Mouse (Mus musculus): Measurements from ENCODE around the gene Slc23a2.

Slc23a2 gene

DNA sequence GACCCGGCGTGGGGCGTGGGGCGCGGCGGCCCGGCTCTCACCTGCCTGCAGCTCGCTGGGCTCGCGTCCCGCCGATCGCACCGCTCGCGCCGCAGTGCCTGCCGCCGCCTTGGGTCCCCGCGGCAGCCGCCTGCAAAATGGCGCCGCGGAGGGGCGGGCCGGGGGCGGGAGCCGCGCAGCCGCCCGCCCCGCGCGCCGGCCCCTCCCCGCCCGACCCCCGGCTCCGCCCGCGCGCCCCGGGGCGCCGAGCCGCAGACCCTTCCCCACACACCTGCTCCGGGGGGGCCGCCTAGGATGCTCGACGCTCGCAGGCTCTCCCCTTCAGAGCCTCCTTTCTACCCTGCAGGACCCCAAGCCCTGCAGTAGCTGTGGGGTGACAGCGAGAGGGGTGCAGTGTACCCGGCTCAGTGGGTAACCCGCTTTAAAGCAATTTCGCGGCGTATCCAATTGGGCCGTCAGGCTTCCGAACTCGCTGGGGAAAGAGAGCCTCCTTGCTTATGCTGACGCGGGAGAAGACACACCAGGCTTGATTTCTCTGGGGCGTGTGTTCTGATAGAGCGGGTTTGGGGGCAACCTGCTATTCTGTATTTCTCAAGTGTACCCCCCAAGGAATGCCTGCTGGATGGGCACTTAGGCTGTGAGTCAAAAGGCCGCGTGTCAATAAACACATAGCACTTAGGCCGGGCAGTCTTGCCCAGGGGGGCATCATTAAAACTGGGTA, at the start of gene Slc23a2:
Slc23a2 (minus strand) TSS at position 138 of the 721 bp plus-strand sequence.
- DNase-seq (ENCODE audit: low read depth, low spot score): peak; percentile 24

DNA sequence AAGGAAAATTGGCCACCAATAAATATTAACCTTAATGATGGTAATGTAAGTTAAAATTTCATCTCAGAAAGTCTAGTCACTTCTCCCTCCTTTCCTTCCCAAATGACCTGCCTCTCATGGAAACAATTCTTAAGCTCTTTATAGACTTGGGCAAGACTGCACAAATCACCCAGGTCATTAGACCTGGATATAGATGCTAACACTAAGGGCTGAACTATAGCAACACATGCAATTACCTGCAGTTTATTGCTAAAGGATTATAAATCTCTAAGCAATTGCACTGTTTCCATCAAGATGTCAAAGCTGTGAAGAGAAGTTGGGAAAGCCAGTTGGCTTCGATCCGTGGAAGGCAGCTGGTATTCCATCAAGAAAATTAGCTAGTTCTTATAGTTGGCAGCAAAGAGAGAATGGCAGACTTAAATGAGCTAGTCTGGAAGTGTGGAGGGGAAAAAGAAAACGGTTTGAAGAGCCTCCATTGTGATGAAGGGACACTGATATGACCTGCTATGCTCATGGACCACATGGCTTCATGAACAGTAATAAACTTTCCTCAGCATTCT, 45.8 kb upstream of the Slc23a2 start:
- no peak for DNase-seq (ENCODE audit: low read depth, low spot score)

DNA sequence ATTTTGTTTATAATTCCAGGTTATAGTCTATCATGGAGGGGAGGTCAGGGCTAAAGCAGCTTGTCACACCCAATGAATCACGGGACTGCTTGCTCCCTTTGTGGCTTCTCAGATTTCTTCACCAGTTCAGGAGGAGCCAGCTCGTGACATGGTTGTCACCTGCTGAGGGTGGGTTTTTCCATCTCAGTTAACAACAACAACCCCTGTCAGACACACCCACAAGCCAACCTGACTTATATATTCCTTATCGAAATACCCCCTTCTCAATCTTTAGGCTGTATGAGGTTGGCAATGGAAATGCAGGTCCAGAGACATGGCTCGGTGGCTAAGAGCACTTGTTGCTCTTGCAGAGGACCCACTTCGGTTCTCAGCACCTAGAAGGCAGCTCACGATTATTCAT, 39.0 kb upstream of the Slc23a2 start:
- DNase-seq (ENCODE audit: low read depth, low spot score): no peak

GRCm38 (mm10) chr2:132180463-132181205, 35.7 kb upstream of the Slc23a2 start:
- no peak for DNase-seq (ENCODE audit: low read depth, low spot score)

GRCm38 (mm10) chr2:132179371-132179770, 34.5 kb upstream of the Slc23a2 start:
- DNase-seq (ENCODE audit: low read depth, low spot score): no peak

DNA sequence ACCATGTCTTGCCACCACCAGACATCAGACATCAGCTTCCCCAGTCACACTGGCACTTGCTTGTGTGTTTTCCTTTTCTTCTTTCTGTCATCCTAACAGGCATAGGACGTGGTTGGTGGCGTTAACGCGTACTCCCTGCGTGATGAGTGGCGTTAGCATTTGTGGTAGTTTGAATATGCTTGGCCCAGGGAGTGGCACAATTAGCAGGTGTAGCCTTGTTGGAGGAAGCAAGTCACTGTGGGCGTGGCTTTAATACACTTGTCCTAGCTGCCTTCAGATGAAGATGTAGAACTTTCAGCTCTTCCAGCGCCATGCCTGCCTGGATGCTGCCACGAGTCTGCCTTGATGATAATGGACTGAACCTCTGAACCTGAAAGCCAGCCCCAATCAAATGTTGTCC, 32.5 kb upstream of the Slc23a2 start:
- no peak for DNase-seq (ENCODE audit: low read depth, low spot score)

DNA sequence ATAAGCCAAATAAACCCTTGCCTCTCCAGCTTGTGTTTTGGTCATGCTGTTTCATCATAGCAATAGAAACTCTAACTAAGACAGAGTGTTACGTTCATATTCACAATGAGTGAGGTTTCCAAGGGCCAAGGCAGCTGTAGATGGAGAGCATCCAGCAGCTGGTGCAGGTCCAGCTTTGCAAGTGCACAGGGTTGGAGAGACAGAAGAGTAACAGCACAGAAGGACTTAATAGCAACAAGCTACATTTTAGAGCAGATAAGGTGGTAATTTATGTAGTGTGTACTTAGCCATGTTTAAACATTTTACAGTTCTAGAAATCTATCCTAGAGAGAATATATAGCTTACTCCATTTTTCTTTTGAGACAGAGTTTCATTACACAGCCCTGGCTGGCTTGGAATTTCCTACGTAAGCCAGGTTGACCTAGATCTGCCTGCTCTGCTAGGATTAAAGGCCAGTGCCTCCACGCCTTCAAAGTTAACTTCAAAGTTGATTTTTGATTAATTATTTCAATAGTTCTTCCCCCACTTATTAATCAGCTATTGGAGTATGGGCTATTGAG, 31.5 kb upstream of the Slc23a2 start:
- DNase-seq (ENCODE audit: low read depth, low spot score): no peak

DNA sequence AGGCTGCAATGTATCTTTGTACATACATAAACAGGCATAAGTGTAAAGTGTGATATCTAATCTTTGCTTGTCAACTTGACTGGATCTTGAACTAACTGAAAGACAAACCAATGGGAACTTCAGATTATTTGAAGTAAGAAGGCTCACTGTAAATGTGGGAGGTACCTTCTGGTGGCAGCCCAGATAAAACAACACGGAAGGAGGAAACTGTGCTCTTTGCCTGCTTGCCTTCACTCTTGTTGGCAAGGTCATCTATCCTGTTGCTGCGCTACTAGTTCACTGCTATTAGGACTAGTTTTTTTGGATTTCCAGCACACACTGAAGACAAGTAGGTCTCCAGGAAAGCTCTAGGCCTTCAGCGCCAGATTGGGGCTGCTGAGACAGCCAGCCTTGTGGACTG, 29.1 kb upstream of the Slc23a2 start:
- DNase-seq (ENCODE audit: low read depth, low spot score): no peak

DNA sequence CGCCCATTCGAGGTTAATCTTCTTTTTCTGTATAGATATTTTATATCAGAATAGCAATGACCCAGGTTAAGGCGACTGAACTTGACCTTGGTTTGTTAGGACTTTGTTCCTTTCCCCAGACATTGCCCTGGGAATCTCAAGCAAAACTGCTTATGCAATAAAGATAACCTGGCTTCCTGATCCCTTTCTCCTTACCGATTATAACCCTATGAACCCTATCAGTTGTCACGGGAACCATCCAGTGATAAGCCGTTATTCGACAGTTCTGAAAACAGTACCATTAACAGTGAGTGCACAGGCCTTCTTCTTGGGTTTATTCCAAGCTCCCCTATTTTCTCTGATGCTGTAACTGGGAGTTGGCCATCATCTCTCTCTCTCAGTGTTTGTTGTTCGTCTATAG, 27.0 kb upstream of the Slc23a2 start:
- no peak for DNase-seq (ENCODE audit: low read depth, low spot score)

DNA sequence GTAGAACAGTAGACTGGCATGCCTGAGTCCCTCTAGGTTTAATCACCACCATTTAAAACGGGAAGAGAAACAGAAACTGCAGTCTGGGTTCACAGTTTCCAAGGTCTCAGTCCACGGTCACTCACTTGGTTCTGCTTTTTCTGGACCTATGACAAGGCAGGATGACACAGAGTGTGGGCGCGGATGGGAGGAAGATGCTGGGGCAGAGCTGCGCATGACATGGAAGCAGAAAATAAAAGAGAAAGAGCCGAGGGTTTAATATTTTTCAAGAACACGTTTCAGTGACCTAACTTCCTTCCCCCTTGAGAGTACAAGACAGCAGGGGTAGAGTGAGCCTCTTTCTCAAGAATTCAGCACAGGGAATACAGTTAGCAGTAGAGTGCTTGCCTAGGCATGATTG, 24.2 kb upstream of the Slc23a2 start:
- no peak for DNase-seq (ENCODE audit: low read depth, low spot score)

GRCm38 (mm10) chr2:132163626-132164025, 18.7 kb upstream of the Slc23a2 start:
- no peak for DNase-seq (ENCODE audit: low read depth, low spot score)

DNA sequence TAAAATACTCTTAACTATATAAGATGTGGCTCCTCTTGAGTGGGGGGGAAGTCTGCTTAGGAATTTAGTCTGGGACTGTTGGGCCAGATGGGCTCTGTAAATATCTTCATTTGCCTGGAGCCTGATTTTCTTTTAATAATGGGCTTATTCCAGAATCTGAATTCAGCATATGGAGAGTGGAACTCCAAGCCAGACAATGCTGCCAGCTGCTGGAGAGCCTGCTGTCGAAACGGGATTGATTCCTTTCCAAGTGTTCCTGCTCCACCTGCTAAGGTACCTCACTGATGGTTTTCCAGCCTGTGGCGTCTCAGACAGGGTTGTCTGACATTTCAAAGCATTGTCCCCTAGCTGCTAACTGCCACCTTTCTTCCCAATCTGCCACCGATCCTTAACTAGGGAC, 12.6 kb upstream of the Slc23a2 start:
- DNase-seq (ENCODE audit: low read depth, low spot score): no peak

DNA sequence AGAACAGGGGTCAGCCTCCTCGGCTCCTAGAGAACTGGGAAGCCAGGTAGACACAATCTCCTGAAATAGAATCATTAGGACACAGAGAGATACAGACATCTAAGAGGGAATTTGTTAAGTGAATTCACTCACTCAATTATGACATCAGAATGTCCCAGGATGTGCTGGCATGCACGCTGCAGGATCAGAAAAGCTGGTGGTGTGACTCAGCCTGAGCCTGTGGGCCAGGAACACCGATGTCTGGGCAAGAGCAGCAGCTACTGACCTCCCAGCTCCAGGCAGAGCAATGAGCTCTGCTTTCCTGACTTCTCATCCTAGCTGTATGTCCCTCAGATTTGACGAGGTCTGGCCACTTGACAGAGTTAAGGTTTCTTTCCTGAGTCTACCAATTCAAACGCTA, 7.8 kb upstream of the Slc23a2 start:
- no peak for DNase-seq (ENCODE audit: low read depth, low spot score)

GRCm38 (mm10) chr2:132151592-132151991, 6.7 kb upstream of the Slc23a2 start:
- DNase-seq (ENCODE audit: low read depth, low spot score): no peak

GRCm38 (mm10) chr2:132150926-132151325, 6.0 kb upstream of the Slc23a2 start:
- no peak for DNase-seq (ENCODE audit: low read depth, low spot score)

DNA sequence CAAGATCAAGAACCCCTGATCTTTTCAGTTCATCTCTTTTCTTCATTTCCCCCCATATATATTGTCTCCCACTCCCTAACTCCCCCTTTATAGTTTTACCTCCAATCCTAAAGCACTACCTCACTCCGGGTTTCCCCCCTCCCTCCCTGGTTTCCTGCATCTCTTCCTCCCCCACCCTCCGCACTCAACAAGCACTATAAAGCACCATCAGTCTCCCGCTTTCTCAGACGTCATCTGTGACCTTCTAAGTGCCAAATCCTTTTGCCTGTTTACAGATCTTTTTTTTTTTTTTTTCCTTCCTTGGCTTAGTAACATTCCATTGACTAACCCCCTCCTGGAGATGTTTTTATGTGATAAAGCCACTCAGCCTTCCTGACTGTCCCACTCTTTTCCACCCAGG, 1.6 kb upstream of the Slc23a2 start:
- no peak for DNase-seq (ENCODE audit: low read depth, low spot score)

DNA sequence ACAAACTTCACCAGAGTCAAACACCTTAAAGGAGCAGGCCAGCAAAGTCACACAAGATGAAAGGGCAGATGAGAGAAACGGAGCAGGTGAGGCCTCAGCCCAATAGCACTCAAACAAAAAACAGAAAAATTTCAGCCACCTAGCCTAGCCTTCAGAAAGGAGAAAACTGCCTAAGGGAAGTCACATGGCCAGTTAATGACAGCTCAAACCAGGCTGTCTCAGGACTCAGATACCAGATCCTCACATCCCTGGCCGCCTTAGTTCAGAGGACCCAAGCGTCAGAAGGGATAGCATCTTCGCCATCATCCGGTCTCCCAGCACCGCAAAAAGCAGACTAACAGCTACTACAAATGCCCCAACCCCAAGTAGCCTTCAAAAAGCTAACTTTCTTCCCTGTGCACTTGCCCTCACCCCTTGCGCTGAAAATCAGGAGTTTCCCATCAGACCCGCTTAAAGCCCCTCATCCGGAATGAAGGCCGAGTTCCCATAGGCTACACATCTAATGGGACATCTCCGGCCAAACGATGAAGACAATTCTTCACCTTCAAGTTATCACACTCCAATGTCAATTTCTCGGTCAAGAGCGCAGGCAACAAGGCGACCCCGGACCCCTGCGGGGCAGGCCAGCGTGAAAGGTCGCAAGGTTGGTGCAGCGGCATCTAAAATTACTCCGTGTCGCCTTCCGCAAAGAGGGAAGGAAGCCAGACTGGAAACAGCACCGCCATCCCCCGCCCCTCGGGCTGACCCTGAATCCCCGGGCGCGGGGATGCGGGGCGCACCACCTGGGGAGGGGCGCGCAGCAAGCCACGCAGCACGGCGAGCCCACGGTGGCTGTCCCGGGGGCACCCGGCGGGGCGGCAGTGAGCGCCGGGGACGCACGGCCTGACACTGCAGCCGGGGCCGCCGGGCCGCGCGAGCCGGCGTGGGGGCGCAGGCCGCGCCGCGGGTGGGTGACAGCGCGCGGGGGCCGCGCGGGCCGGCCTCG, 673 bp downstream of the Slc23a2 start:
- no peak for DNase-seq (ENCODE audit: low read depth, low spot score)

DNA sequence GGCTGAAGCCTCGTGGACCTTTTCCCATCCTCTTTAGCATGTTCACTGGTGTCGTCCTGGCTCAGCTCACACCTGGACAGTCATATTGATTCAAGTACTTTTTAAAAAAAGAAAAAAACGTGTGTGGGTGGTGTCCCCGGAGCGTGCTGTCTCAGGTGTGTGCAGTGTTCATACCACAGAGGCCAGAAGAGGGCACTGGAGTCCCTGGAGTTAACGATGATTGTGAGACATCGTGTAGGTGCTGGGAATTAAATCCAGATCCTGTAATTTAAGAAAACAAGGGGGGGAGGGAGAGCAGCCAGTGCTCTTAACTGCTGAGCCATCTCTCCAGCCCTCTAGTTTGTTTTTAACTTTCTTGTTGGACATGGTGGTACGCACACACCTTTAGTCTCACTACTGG, 2.3 kb downstream of the Slc23a2 start:
- no peak for DNase-seq (ENCODE audit: low read depth, low spot score)

DNA sequence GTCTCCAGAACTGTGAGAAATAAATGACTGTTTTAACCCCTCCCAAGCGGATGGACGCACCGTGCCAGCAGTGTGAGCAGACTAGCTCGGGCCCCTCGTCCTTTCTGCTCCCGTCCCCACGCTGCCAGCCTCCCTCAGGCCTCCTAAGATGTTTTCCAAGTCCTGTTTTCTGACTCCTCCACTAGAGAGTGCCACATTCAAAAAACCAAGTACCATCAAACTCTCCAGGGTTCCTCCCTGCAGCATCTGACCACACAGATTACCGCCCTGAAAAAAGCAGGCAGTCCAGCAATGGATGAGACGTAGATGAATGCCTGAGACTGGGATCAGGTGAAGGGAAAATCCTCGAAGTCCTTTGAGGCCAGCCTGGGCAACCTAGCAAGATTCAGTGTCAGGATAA, 4.4 kb downstream of the Slc23a2 start:
- DNase-seq (ENCODE audit: low read depth, low spot score): no peak

DNA sequence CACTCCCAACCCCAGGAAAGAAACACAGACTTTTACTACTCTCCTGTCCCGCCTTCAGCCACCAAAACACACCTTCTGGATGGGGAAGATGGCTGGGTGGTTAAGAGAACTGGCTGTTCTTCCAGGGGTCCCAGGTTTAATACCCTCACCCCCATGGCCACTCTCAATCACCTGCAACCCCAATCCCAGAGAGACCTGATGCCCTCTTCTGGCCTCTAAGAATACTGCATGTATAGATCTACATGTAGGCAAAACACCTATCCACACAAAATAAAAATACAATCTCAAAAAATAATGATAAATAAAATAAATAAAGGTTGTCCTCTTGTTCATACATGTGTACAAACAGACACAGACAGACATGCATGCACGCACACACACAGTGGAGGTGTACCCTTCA, 5.8 kb downstream of the Slc23a2 start:
- no peak for DNase-seq (ENCODE audit: low read depth, low spot score)

DNA sequence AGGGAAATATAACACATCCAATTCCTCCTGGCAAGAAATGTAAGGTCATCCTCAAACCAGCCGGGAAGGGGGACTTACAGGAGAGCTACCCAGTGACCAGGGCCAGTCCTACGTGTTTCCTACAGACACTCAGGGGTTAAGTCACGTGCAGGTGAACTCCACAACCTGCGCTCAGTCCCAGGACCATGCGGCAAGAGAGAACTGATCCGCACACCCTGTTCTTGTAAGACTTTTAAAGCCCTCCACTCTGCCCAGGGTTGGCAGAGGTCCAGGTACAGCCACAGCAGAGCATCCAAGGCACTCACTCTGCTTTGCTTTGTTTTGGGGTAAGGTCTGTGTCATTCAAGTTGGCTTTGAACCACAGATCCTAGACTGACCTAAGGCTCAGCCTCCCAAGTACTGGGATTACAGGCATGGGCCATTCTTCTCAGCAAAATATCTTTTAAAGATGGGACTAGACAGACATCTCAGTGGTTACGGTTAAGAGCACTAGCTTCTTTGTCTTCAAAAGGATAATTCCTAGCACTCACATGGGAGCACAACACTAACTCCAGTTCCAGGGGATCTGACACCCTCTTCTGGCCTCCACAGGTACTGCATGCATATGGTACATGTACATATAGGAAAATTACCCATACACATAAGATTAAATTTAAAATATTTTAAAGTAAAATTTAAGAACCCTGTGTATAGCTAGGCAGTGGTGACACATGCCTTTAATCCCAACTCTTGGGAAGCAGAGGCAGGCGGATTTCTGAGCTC, 8.9 kb downstream of the Slc23a2 start:
- DNase-seq (ENCODE audit: low read depth, low spot score): no peak

Data from forelimb bud, embryonic 11.5 days (tissue).